Mouse (Mus musculus) lung, postnatal 14 days (tissue): Measurements from ENCODE around the gene Slc22a29.
"Not testable (repeated sequence)": the region's sequence is repeated elsewhere in the genome, so short reads cannot be mapped to it uniquely, and the experiment has no call there.

Experiments
- DNase-seq: peaks from one replicate; pipeline ENCODE4 v3.0.0; 2021

Slc22a29 gene

GRCm38 (mm10) chr19:8218800-8219199, at the start of gene Slc22a29:
Slc22a29 (minus strand) TSS chr19:8218900.
- no peak for DNase-seq

DNA sequence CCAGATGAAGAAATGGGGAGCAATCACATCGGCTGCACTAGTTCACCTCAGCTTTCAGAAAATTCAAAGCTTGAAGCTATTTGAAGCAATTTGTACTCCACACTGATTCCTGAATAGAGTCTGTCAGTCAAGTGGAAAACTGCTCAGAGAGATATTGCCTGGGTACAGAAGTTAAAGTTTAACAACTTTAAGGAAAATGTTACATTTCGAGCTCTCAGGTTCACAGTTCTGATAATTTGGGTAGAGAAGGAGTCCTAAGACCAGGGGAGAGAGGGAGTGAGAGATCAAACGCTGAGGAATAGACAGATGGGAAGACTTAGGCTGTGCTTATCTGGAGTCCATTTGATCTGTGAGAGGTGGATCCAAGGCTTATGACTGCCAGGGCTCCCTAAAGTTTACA, 46.6 kb upstream of the Slc22a29 start:
- no peak for DNase-seq

DNA sequence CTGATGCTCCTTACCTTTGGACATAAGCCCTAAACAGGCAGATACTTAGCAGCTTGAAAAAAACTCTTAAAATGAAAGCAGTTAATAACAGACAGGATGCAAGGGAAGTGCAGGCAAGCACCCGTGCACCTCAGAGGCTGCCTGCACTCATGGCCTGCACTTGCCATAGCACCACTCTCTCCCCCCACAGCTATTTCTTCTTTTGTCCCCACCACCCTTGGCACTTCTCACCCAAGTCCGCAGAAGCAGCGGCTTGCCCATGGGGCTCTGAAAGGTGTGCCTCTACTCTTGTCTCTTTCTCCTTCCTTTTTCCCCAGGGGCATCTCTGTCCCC, 34.0 kb upstream of the Slc22a29 start:
- DNase-seq, result no peak

DNA sequence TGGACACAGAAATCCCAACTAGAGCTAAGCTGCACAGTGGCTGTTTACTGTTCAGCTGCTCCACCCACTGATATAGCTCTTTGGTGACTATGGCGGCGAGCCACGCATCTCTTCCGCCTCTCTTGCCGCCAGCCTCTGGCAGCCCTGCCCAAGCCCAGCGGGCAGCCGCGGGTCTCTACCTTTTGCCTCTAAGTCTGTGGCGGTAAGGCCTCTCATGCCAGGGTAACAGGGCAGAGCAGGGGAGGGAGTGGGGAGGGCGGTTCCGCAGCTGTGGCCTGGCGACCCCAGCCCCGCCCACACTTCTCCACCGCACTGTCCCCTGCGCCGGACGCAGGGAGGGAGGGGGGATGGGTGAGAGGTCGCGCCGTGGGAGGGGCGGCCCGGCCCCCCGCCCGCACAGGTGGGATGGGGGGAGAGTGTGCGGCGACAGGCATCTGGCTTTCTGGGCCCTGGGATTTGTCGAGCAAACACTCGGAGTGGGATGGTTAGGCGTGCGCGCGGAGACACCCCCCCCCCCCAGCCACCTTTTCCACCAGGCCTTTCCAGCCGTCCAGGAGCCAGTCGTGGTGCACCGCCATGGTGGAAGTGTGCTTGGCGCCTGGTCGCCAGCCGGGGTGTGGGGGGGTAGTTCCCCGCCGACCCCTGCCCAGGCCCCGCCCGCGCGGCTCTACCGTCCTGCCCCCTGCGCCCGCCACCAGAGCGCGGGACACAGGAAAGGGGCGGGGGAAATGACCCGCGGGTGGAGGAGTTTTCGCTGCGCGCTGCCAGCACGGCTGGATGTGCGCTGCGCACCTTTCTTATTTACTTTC, 33.4 kb upstream of the Slc22a29 start:
- peak; percentile 2 for DNase-seq

GRCm38 (mm10) chr19:8228916-8229315, 10.2 kb upstream of the Slc22a29 start:
- DNase-seq, result no peak

DNA sequence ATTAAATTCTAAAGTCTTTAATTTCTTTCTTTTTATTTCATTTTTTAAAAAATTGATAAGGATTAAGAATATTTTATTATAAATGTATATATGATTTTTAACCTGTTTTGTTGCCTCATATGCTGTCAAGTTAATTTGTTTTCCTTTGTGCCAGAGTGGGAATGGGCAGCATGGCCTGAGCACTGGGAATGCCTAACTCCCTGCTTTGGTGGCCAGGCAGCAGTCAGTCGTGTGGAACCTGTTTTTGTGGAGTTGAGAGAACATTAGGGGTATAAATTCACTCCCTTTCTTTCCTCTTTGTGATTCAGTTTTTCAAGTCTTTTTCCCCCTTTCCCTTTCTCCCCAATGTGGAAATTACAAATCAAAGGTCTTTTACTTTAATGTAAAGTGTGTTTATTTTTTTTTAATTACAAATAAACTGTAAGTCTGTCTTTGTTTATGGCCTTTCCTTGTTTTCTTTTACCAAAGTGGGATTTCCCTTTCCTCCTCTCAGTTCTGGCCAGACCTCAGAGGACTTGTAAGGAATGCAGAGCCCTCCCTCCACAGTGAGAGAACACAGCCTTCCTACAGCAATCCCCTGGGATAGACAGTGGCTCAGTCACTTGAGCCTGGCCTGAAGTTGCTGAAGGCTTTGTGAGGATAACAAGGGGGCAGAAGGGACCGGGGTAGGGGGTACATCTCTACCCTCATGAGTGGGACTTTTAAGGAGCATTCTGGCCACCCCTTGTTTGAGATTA, 69.7 kb downstream of the Slc22a29 start:
- no peak for DNase-seq

DNA sequence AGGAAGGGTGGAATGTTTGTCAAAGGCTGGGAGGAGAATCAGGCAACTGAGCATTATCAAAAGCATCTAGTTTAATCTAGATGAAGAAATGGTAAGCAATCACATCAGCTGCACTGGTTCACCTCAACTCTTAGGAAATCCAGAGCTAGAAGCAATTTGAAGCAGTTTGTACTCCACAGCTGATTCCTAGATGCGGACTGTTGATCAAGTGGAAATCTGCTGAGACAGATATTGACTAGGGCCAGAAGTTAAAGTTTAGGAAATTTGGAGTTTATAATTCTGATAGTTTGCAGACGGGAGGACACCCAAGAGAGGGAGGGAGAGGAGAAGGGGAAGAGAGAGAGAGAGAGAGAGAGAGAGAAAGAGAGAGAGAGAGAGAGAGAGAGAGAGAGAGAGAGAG, 76.0 kb downstream of the Slc22a29 start:
- DNase-seq, result not testable (repeated sequence)

DNA sequence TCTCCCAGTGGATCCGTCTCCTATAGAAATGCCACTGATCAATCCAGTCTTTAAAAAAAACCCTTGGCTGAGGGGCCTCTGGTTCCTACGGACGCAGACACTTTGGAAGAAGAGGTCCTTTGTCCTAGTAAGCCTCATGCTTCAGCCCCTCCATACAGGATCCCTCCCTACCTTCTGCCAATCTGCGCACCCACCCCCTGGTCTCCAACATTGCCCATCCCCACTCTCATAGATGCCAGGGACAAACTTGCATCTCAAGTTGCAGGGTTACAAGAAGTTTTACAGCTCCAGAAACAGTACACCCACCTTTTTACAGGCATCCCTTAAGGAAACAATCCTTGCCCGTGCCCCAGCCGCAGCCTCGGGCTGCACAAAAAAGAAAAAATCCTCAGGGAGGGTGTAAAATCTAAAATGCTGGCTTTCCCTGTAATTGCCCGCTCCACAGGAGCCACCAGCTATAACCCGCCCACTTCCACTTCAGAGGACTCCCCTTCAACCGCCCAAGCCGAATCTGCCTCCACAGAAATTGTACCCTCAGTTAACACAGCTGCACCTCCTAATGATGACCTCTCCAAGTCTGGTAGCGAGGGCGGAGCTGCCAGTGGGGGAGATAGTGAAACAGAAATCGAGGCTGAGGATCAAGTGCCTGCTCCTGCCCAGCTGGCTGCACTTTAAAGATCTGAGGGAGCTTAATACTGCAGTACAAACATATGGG, 84.4 kb downstream of the Slc22a29 start:
- not testable (repeated sequence) for DNase-seq

GRCm38 (mm10) chr19:8131881-8132280, 86.8 kb downstream of the Slc22a29 start, which contains the start of gene Slc22a28:
Slc22a28 (minus strand) TSS chr19:8131982.
- not testable (repeated sequence) for DNase-seq
